Mouse (Mus musculus): ENCODE measurements around the gene Dbil5. TPM values are rescaled to one million over a fixed set of nuclear protein-coding genes. Genes with fewer than 3 reads are reported as not detected.

Gene Dbil5
- polyA plus RNA-seq, 2 experiments = 0.36 to 1.1 TPM

GRCm38 (mm10) chr11:76213841-76214240 is 3.6 kb upstream of the Dbil5 start:
- ATAC-seq (ENCODE audit: insufficient read depth) (no peak), DNase-seq (ENCODE audit: low read depth in 3 of 3, low spot score in 3 of 3) (no peak)
- Histone ChIP-seq H3K9ac (replicated peaks) (no peak overlapping the region), H3K4me2 (ENCODE audit: low read depth) (no peak overlapping the region), H3K9me3 (ENCODE audit: control insufficient read depth, low read length) (no peaks in the 10 kb centered on the region), H3K27me3 (ENCODE audit: control insufficient read depth, insufficient read depth, low read length) (no peaks in the 10 kb centered on the region), H3K36me3 (replicated peaks; ENCODE audit: control insufficient read depth, insufficient read depth, low read depth) (peaks cover 11% of the 10 kb centered on the region), H3K27ac (no peak overlapping the region), H3K4me3 (ENCODE audit: insufficient read depth in 1 of 2, low read depth in 2 of 2, low read length in 2 of 2) (no peak overlapping the region), H3K4me1 (replicated peaks; ENCODE audit: control insufficient read depth in 2 of 2, insufficient read depth in 2 of 2, low read length in 1 of 2) (peaks cover 5 to 15% of the 10 kb centered on the region in 2 experiments; a peak in 3 of 4 replicates)
- TF ChIP-seq CTCF (IDR thresholded peaks at IDR 0.05; ENCODE audit: low read depth) = no peak
- TF ChIP-seq EP300 (IDR thresholded peaks at IDR 0.05; ENCODE audit: low read depth) = no peak
- 79% methylated on average over 5 of the region's 5 CpGs for WGBS (ENCODE audit: insufficient replicate concordance)

GRCm38 (mm10) chr11:76215011-76215410 is 2.4 kb upstream of the Dbil5 start:
- WGBS (ENCODE audit: insufficient replicate concordance) = 84% methylated on average over 2 of the region's 2 CpGs
- H3K9ac ChIP-seq (replicated peaks) = no peak overlapping the region; the same call in 1 of the 2 replicates
- TF ChIP-seq CTCF (IDR thresholded peaks at IDR 0.05; ENCODE audit: low read depth) (no peak), EP300 (IDR thresholded peaks at IDR 0.05; ENCODE audit: low read depth) (no peak)
- H3K27ac ChIP-seq = no peak overlapping the region
- DNase-seq (ENCODE audit: low read depth in 3 of 3, low spot score in 3 of 3) (no peak), ATAC-seq (ENCODE audit: insufficient read depth) (no peak)
- H3K4me2 ChIP-seq (ENCODE audit: low read depth) = no peak overlapping the region
- H3K36me3 ChIP-seq (replicated peaks; ENCODE audit: control insufficient read depth, insufficient read depth, low read depth) = peaks cover 11% of the 10 kb centered on the region
- H3K4me1 ChIP-seq (replicated peaks; ENCODE audit: control insufficient read depth in 2 of 2, insufficient read depth in 2 of 2, low read length in 1 of 2) = peaks cover 5 to 15% of the 10 kb centered on the region in 2 experiments; a peak in 3 of 4 replicates
- no peaks in the 10 kb centered on the region for H3K9me3 ChIP-seq (ENCODE audit: control insufficient read depth, low read length)
- no peak overlapping the region for H3K4me3 ChIP-seq (ENCODE audit: insufficient read depth in 1 of 2, low read depth in 2 of 2, low read length in 2 of 2)
- no peaks in the 10 kb centered on the region for H3K27me3 ChIP-seq (ENCODE audit: control insufficient read depth, insufficient read depth, low read length)

GRCm38 (mm10) chr11:76216049-76216540 is 1.3 kb upstream of the Dbil5 start:
- Histone ChIP-seq H3K4me2 (ENCODE audit: low read depth) (peak overlapping the region; percentile 83), H3K36me3 (replicated peaks; ENCODE audit: control insufficient read depth, insufficient read depth, low read depth) (peaks cover 11% of the 10 kb centered on the region), H3K27me3 (ENCODE audit: control insufficient read depth, insufficient read depth, low read length) (no peaks in the 10 kb centered on the region), H3K9ac (replicated peaks) (no peak overlapping the region), H3K9me3 (ENCODE audit: control insufficient read depth, low read length) (no peaks in the 10 kb centered on the region), H3K27ac (no peak overlapping the region), H3K4me3 (ENCODE audit: insufficient read depth in 1 of 2, low read depth in 2 of 2, low read length in 2 of 2) (peak overlapping the region; percentile 76 to 83), H3K4me1 (replicated peaks; ENCODE audit: control insufficient read depth in 2 of 2, insufficient read depth in 2 of 2, low read length in 1 of 2) (peaks cover 5 to 15% of the 10 kb centered on the region in 2 experiments; a peak in 3 of 4 replicates)
- no peak for TF ChIP-seq EP300 (IDR thresholded peaks at IDR 0.05; ENCODE audit: low read depth)
- no peak for TF ChIP-seq CTCF (IDR thresholded peaks at IDR 0.05; ENCODE audit: low read depth)
- DNase-seq (ENCODE audit: low read depth in 3 of 3, low spot score in 3 of 3) = no peak
- ATAC-seq (ENCODE audit: insufficient read depth) = no peak
- 85% methylated on average over 5 of the region's 5 CpGs for WGBS (ENCODE audit: insufficient replicate concordance)

- H3K4me3 ChIP-seq (ENCODE audit: insufficient read depth in 1 of 2, low read depth in 2 of 2, low read length in 2 of 2) = peak overlapping the region; percentile 76 to 83
- H3K36me3 ChIP-seq (replicated peaks; ENCODE audit: control insufficient read depth, insufficient read depth, low read depth) = peaks cover 11% of the 10 kb centered on the region
- peak; percentile 7; the same call in 1 of the 2 replicates for ATAC-seq (ENCODE audit: insufficient read depth)
- 2% methylated on average over 33 of the region's 33 CpGs for WGBS (ENCODE audit: insufficient replicate concordance)
- peak overlapping the region; percentile 23 for H3K27ac ChIP-seq
- peaks cover 5 to 15% of the 10 kb centered on the region in 2 experiments; a peak in 3 of 4 replicates for H3K4me1 ChIP-seq (replicated peaks; ENCODE audit: control insufficient read depth in 2 of 2, insufficient read depth in 2 of 2, low read length in 1 of 2)
- no peaks in the 10 kb centered on the region for H3K27me3 ChIP-seq (ENCODE audit: control insufficient read depth, insufficient read depth, low read length)
- TF ChIP-seq EP300 (IDR thresholded peaks at IDR 0.05; ENCODE audit: low read depth) (no peak), CTCF (IDR thresholded peaks at IDR 0.05; ENCODE audit: low read depth) (no peak)
- peak; percentile 17 to 36 (median 18) for DNase-seq (ENCODE audit: low read depth in 3 of 3, low spot score in 3 of 3)
- peak overlapping the region; percentile 81 for H3K9ac ChIP-seq (replicated peaks)
- peak overlapping the region; percentile 83 for H3K4me2 ChIP-seq (ENCODE audit: low read depth)
- H3K9me3 ChIP-seq (ENCODE audit: control insufficient read depth, low read length) = no peaks in the 10 kb centered on the region
These were observed 573 bp upstream of the Dbil5 start for GRCm38 (mm10) chr11:76216681-76217389.

- Histone ChIP-seq H3K9ac (replicated peaks) (no peak overlapping the region), H3K4me1 (replicated peaks; ENCODE audit: control insufficient read depth in 2 of 2, insufficient read depth in 2 of 2, low read length in 1 of 2) (no peaks in the 10 kb centered on the region), H3K27ac (no peak overlapping the region), H3K4me2 (ENCODE audit: low read depth) (no peak overlapping the region), H3K4me3 (ENCODE audit: insufficient read depth in 1 of 2, low read depth in 2 of 2, low read length in 2 of 2) (no peak overlapping the region), H3K9me3 (ENCODE audit: control insufficient read depth, low read length) (no peaks in the 10 kb centered on the region), H3K27me3 (ENCODE audit: control insufficient read depth, insufficient read depth, low read length) (no peaks in the 10 kb centered on the region), H3K36me3 (replicated peaks; ENCODE audit: control insufficient read depth, insufficient read depth, low read depth) (peaks cover 15% of the 10 kb centered on the region)
- ATAC-seq (ENCODE audit: insufficient read depth) = no peak
- 78% methylated on average over 5 of the region's 5 CpGs for WGBS (ENCODE audit: insufficient replicate concordance)
- TF ChIP-seq EP300 (IDR thresholded peaks at IDR 0.05; ENCODE audit: low read depth) (no peak), CTCF (IDR thresholded peaks at IDR 0.05; ENCODE audit: low read depth) (no peak)
- DNase-seq (ENCODE audit: low read depth in 3 of 3, low spot score in 3 of 3) = no peak
These were observed 7.2 kb downstream of the Dbil5 start for GRCm38 (mm10) chr11:76224631-76225030.
